Mouse (Mus musculus) limb, embryonic 13.5 days (tissue): ENCODE results near the gene Usp30. TPM values are rescaled to one million over a fixed set of nuclear protein-coding genes. Genes with fewer than 3 reads are reported as not detected.

Source experiments
- ATAC-seq: fragments of 200-750 bp; cut with Nextera tagmentation; 2 replicates; pipeline ENCODE4 v1.8.0; 2017; ENCODE audit warnings: low read depth, moderate number of reproducible peaks, moderate TSS enrichment; ENCODE audit not compliant: low FRiP score
- H3K27ac ChIP-seq: fragments of 300-500 bp; sonication (generic); 2 replicates; pipeline ENCODE4 v1.5.1; 2015; ENCODE audit warnings: inconsistent platforms, mild to moderate bottlenecking, moderate library complexity
- H3K27me3 ChIP-seq: fragments of 300-500 bp; sonication (generic); 2 replicates; pipeline ENCODE4 v1.6.1; 2015; ENCODE audit warnings: mild to moderate bottlenecking, inconsistent platforms
- H3K36me3 ChIP-seq: fragments of 300-500 bp; sonication (generic); 2 replicates; pipeline ENCODE4 v1.6.1; 2015; ENCODE audit warnings: inconsistent platforms, mild to moderate bottlenecking, moderate library complexity
- H3K4me1 ChIP-seq: fragments of 300-500 bp; sonication (generic); 2 replicates; pipeline ENCODE4 v1.6.1; 2015; ENCODE audit warnings: inconsistent platforms
- H3K4me2 ChIP-seq: fragments of 300-500 bp; sonication (generic); replicated peaks from 2 replicates; pipeline ENCODE4 v1.6.1; 2015; ENCODE audit warnings: inconsistent platforms, mild to moderate bottlenecking, moderate library complexity
- H3K4me3 ChIP-seq: fragments of 300-500 bp; sonication (generic); 2 replicates; pipeline ENCODE4 v1.5.1; 2015; ENCODE audit warnings: moderate library complexity, mild to moderate bottlenecking, inconsistent platforms
- H3K9ac ChIP-seq: fragments of 300-500 bp; sonication (generic); 2 replicates; pipeline ENCODE4 v1.6.1; 2015; ENCODE audit warnings: mild to moderate bottlenecking, inconsistent platforms
- H3K9me3 ChIP-seq: fragments of 300-500 bp; sonication (generic); 2 replicates; pipeline ENCODE4 v1.6.1; 2016; ENCODE audit warnings: inconsistent platforms
- WGBS: fragments of 180-500 bp; shearing (Covaris S2); methylation state at CpG from one replicate; pipeline ENCODE4 v1.1.7; 2015; 5-methylcytosine and 5-hydroxymethylcytosine counted together
- polyA plus RNA-seq: library from polyadenylated mRNA; unstranded; fragments of >200 nt; fragmentation: Nextera tagmentation; extraction: Ambion mirVana; gene quantifications from 2 replicates; pipeline ENCODE4 v1.2.1, GENCODE M21; 2015

The Usp30 gene
- 15.2 and 15.7 TPM in 2 replicates for polyA plus RNA-seq

GRCm38 (mm10) chr5:114065161-114065560, at the start of gene Usp30:
Gene Usp30, plus strand, starts transcription at chr5:114065461.
- H3K9me3 ChIP-seq = no peaks in the 10 kb centered on the region
- no peaks in the 10 kb centered on the region for H3K4me1 ChIP-seq
- H3K27me3 ChIP-seq = no peaks in the 10 kb centered on the region
- no peak within 1 kb of the TSS for H3K9ac ChIP-seq
- 94% methylated on average over 6 of the region's 6 CpGs for WGBS
- no peak for ATAC-seq
- H3K4me2 ChIP-seq = no peak within 1 kb of the TSS
- H3K4me3 ChIP-seq = no peak within 1 kb of the TSS
- no peaks in the 10 kb centered on the region for H3K36me3 ChIP-seq
- H3K27ac ChIP-seq = no peak within 1 kb of the TSS

GRCm38 (mm10) chr5:114024390-114024789, 40.9 kb upstream of the Usp30 start:
- H3K27ac ChIP-seq = no peak overlapping the region
- no peak overlapping the region for H3K4me2 ChIP-seq
- no peak for ATAC-seq
- WGBS = 66% methylated on average over 6 of the region's 6 CpGs
- H3K27me3 ChIP-seq = peaks cover 5% of the 10 kb centered on the region; the same call in 1 of the 2 replicates
- H3K36me3 ChIP-seq = no peaks in the 10 kb centered on the region
- H3K9ac ChIP-seq = no peak overlapping the region
- H3K4me3 ChIP-seq = no peak overlapping the region
- H3K9me3 ChIP-seq = no peaks in the 10 kb centered on the region
- no peaks in the 10 kb centered on the region for H3K4me1 ChIP-seq

GRCm38 (mm10) chr5:114024885-114025284, 40.4 kb upstream of the Usp30 start:
- WGBS = 8% methylated on average over 10 of the region's 10 CpGs

GRCm38 (mm10) chr5:114027217-114027944, 37.9 kb upstream of the Usp30 start:
- H3K4me1 ChIP-seq = no peaks in the 10 kb centered on the region
- WGBS = 89% methylated on average over 12 of the region's 12 CpGs
- H3K9ac ChIP-seq = no peak overlapping the region
- H3K4me3 ChIP-seq = no peak overlapping the region
- H3K4me2 ChIP-seq = no peak overlapping the region
- H3K27ac ChIP-seq = no peak overlapping the region
- peaks cover 5% of the 10 kb centered on the region; the same call in 1 of the 2 replicates for H3K27me3 ChIP-seq
- no peaks in the 10 kb centered on the region for H3K36me3 ChIP-seq
- no peak for ATAC-seq
- no peaks in the 10 kb centered on the region for H3K9me3 ChIP-seq

More at GRCm38 (mm10) chr5:114024885-114025284, 40.4 kb upstream of the Usp30 start:
- Histone ChIP-seq H3K9me3 (no peaks in the 10 kb centered on the region), H3K4me2 (no peak overlapping the region; the same call in 1 of the 2 replicates), H3K27ac (no peak overlapping the region), H3K4me1 (no peaks in the 10 kb centered on the region), H3K4me3 (no peak overlapping the region), H3K27me3 (peaks cover 5% of the 10 kb centered on the region; the same call in 1 of the 2 replicates), H3K9ac (no peak overlapping the region), H3K36me3 (no peaks in the 10 kb centered on the region)
- ATAC-seq = no peak

- Histone ChIP-seq H3K27ac (no peak overlapping the region), H3K36me3 (no peaks in the 10 kb centered on the region), H3K9me3 (no peaks in the 10 kb centered on the region), H3K4me1 (no peaks in the 10 kb centered on the region), H3K9ac (no peak overlapping the region), H3K4me3 (no peak overlapping the region), H3K27me3 (peaks cover 5% of the 10 kb centered on the region; the same call in 1 of the 2 replicates), H3K4me2 (no peak overlapping the region)
- WGBS = 89% methylated on average over 12 of the region's 12 CpGs
- no peak for ATAC-seq
Observed at GRCm38 (mm10) chr5:114028111-114028510, 37.1 kb upstream of the Usp30 start.

GRCm38 (mm10) chr5:114030652-114031051, 34.6 kb upstream of the Usp30 start:
- 93% methylated on average over 12 of the region's 12 CpGs for WGBS
- H3K36me3 ChIP-seq = no peaks in the 10 kb centered on the region
- H3K9me3 ChIP-seq = no peaks in the 10 kb centered on the region
- no peak overlapping the region for H3K27ac ChIP-seq
- no peak overlapping the region for H3K4me3 ChIP-seq
- H3K9ac ChIP-seq = no peak overlapping the region
- no peak for ATAC-seq
- H3K27me3 ChIP-seq = no peaks in the 10 kb centered on the region
- no peaks in the 10 kb centered on the region for H3K4me1 ChIP-seq
- H3K4me2 ChIP-seq = no peak overlapping the region

- Histone ChIP-seq H3K9ac (no peak overlapping the region), H3K36me3 (no peaks in the 10 kb centered on the region), H3K4me3 (no peak overlapping the region), H3K27ac (no peak overlapping the region), H3K27me3 (no peaks in the 10 kb centered on the region), H3K9me3 (no peaks in the 10 kb centered on the region), H3K4me2 (no peak overlapping the region), H3K4me1 (no peaks in the 10 kb centered on the region)
- no peak for ATAC-seq
- WGBS = 77% methylated on average over 3 of the region's 3 CpGs
Observed at GRCm38 (mm10) chr5:114032161-114032763, 33.0 kb upstream of the Usp30 start.

GRCm38 (mm10) chr5:114034393-114034792, 30.9 kb upstream of the Usp30 start:
- no peaks in the 10 kb centered on the region for H3K4me1 ChIP-seq
- WGBS = 81% methylated on average over 7 of the region's 7 CpGs

GRCm38 (mm10) chr5:114035111-114035510, 30.1 kb upstream of the Usp30 start:
- Histone ChIP-seq H3K4me3 (no peak overlapping the region), H3K9ac (no peak overlapping the region), H3K4me2 (no peak overlapping the region), H3K36me3 (no peaks in the 10 kb centered on the region), H3K27ac (no peak overlapping the region), H3K27me3 (no peaks in the 10 kb centered on the region), H3K4me1 (no peaks in the 10 kb centered on the region), H3K9me3 (no peaks in the 10 kb centered on the region)
- no peak for ATAC-seq
- 66% methylated on average over 10 of the region's 10 CpGs for WGBS

More at GRCm38 (mm10) chr5:114034393-114034792, 30.9 kb upstream of the Usp30 start:
- Histone ChIP-seq H3K36me3 (no peaks in the 10 kb centered on the region), H3K4me2 (no peak overlapping the region), H3K9me3 (no peaks in the 10 kb centered on the region), H3K4me3 (no peak overlapping the region), H3K9ac (no peak overlapping the region), H3K27me3 (no peaks in the 10 kb centered on the region), H3K27ac (no peak overlapping the region)
- no peak for ATAC-seq

GRCm38 (mm10) chr5:114040508-114040907, 24.8 kb upstream of the Usp30 start:
- Histone ChIP-seq H3K4me3 (no peak overlapping the region), H3K9me3 (no peaks in the 10 kb centered on the region), H3K36me3 (no peaks in the 10 kb centered on the region), H3K4me1 (peaks cover 8% of the 10 kb centered on the region; the same call in 1 of the 2 replicates), H3K27me3 (0 out of 2 replicates have a peak, but pooled peaks cover 8% of the 10 kb centered on the region), H3K4me2 (no peak overlapping the region), H3K27ac (no peak overlapping the region), H3K9ac (no peak overlapping the region)
- ATAC-seq = no peak
- 32% methylated on average over 7 of the region's 8 CpGs for WGBS

- no peaks in the 10 kb centered on the region for H3K9me3 ChIP-seq
- H3K36me3 ChIP-seq = no peaks in the 10 kb centered on the region
- WGBS = 65% methylated on average over 1 of the region's 1 CpGs
- no peak overlapping the region for H3K27ac ChIP-seq
- 0 out of 2 replicates have a peak, but pooled peaks cover 8% of the 10 kb centered on the region for H3K27me3 ChIP-seq
- no peak overlapping the region for H3K4me2 ChIP-seq
- no peak overlapping the region for H3K4me3 ChIP-seq
- H3K4me1 ChIP-seq = peaks cover 8% of the 10 kb centered on the region; the same call in 1 of the 2 replicates
- H3K9ac ChIP-seq = no peak overlapping the region
- ATAC-seq = no peak
Observed at GRCm38 (mm10) chr5:114040911-114041310, 24.4 kb upstream of the Usp30 start.

- Histone ChIP-seq H3K4me3 (no peak overlapping the region), H3K9me3 (no peaks in the 10 kb centered on the region), H3K27me3 (0 out of 2 replicates have a peak, but pooled peaks cover 8% of the 10 kb centered on the region), H3K36me3 (no peaks in the 10 kb centered on the region), H3K4me1 (peaks cover 8% of the 10 kb centered on the region; the same call in 1 of the 2 replicates), H3K4me2 (peak overlapping the region; percentile 38), H3K9ac (no peak overlapping the region; the same call in 1 of the 2 replicates), H3K27ac (no peak overlapping the region)
- 18% methylated on average over 15 of the region's 15 CpGs for WGBS
- ATAC-seq = no peak
Observed at GRCm38 (mm10) chr5:114041327-114041930, 23.8 kb upstream of the Usp30 start.
